Mouse (Mus musculus): ENCODE measurements at regions not wholly inside any gene's neighbourhood (a gene's known extent, or its start where the extent isn't known, plus 50 kb on each side); places are given as distances from the start of the nearest gene placed in this dataset.

GRCm38 (mm10) chr7:129980501-129980900 is 388.8 kb downstream of the Wdr11 start:
- H3K36me3 ChIP-seq (ENCODE audit: control insufficient read depth, insufficient read depth, low read length), result no peaks in the 10 kb centered on the region
- H3K4me1 ChIP-seq (ENCODE audit: control insufficient read depth, insufficient read depth, low read length), result peaks cover 2% of the 10 kb centered on the region; the same call in 1 of the 2 replicates
- no peak overlapping the region for H3K4me3 ChIP-seq (ENCODE audit: control insufficient read depth, low read depth, low read length)
- H3K27me3 ChIP-seq (ENCODE audit: control insufficient read depth, insufficient read depth, low read length), result no peaks in the 10 kb centered on the region
- TF ChIP-seq CTCF (IDR thresholded peaks at IDR 0.05; ENCODE audit: control insufficient read depth, insufficient read depth, insufficient replicate concordance, low read depth, low read length) (no peak), POLR2A (IDR thresholded peaks at IDR 0.05; ENCODE audit: control insufficient read depth, low read depth, low read length) (no peak)
- H3K27ac ChIP-seq (ENCODE audit: control insufficient read depth, insufficient read depth, low read depth, low read length), result no peak overlapping the region

GRCm38 (mm10) chr7:129982411-129982810 is 390.7 kb downstream of the Wdr11 start:
- no peak overlapping the region for H3K27ac ChIP-seq (ENCODE audit: control insufficient read depth, insufficient read depth, low read depth, low read length)
- H3K36me3 ChIP-seq (ENCODE audit: control insufficient read depth, insufficient read depth, low read length), result no peaks in the 10 kb centered on the region
- H3K4me3 ChIP-seq (ENCODE audit: control insufficient read depth, low read depth, low read length), result no peak overlapping the region
- H3K27me3 ChIP-seq (ENCODE audit: control insufficient read depth, insufficient read depth, low read length), result no peaks in the 10 kb centered on the region
- TF ChIP-seq POLR2A (IDR thresholded peaks at IDR 0.05; ENCODE audit: control insufficient read depth, low read depth, low read length), result no peak
- TF ChIP-seq CTCF (IDR thresholded peaks at IDR 0.05; ENCODE audit: control insufficient read depth, insufficient read depth, insufficient replicate concordance, low read depth, low read length), result no peak
- H3K4me1 ChIP-seq (ENCODE audit: control insufficient read depth, insufficient read depth, low read length), result no peaks in the 10 kb centered on the region

DNA sequence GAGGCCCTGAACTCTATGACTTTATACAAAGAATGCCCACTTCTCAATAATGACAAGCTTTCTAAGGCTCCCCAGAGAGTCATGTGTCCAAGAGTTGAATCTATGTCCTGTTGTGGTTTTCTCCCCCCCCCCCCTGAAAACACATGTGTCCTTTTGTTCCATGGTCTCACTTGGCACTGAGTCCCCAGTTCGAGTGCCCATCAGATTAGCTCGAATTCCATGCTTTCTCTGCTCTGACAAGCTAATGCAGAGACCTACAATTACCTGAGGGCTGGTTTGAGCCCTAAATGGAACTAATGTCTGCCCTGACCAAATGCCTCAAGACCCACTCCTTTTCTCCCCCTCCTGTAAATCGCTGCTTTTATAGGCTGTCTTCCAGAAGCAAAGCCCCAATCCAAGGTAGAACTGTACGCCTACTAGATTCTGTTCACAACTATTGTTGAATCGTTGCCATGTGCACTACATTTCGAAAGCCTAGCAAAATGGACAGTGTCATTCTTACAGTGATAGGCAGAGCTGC is 392.0 kb downstream of the Wdr11 start:
- H3K4me3 ChIP-seq (ENCODE audit: control insufficient read depth, low read depth, low read length), result no peak overlapping the region
- no peak overlapping the region for H3K27ac ChIP-seq (ENCODE audit: control insufficient read depth, insufficient read depth, low read depth, low read length)
- no peaks in the 10 kb centered on the region for H3K27me3 ChIP-seq (ENCODE audit: control insufficient read depth, insufficient read depth, low read length)
- TF ChIP-seq CTCF (IDR thresholded peaks at IDR 0.05; ENCODE audit: control insufficient read depth, insufficient read depth, insufficient replicate concordance, low read depth, low read length), result no peak
- no peak for TF ChIP-seq POLR2A (IDR thresholded peaks at IDR 0.05; ENCODE audit: control insufficient read depth, low read depth, low read length)
- H3K4me1 ChIP-seq (ENCODE audit: control insufficient read depth, insufficient read depth, low read length), result no peaks in the 10 kb centered on the region
- H3K36me3 ChIP-seq (ENCODE audit: control insufficient read depth, insufficient read depth, low read length), result no peaks in the 10 kb centered on the region

- no peaks in the 10 kb centered on the region for H3K27me3 ChIP-seq (ENCODE audit: control insufficient read depth, insufficient read depth, low read length)
Measured at GRCm38 (mm10) chr7:129984367-129984766, 392.7 kb downstream of the Wdr11 start.

GRCm38 (mm10) chr7:129987119-129987665 is 395.5 kb downstream of the Wdr11 start:
- H3K27me3 ChIP-seq (ENCODE audit: control insufficient read depth, insufficient read depth, low read length), result no peaks in the 10 kb centered on the region
- H3K27ac ChIP-seq (ENCODE audit: control insufficient read depth, insufficient read depth, low read depth, low read length), result no peak overlapping the region
- H3K4me3 ChIP-seq (ENCODE audit: control insufficient read depth, low read depth, low read length), result no peak overlapping the region
- H3K36me3 ChIP-seq (ENCODE audit: control insufficient read depth, insufficient read depth, low read length), result no peaks in the 10 kb centered on the region
- H3K4me1 ChIP-seq (ENCODE audit: control insufficient read depth, insufficient read depth, low read length), result no peaks in the 10 kb centered on the region
- no peak for TF ChIP-seq CTCF (IDR thresholded peaks at IDR 0.05; ENCODE audit: control insufficient read depth, insufficient read depth, insufficient replicate concordance, low read depth, low read length)
- no peak for TF ChIP-seq POLR2A (IDR thresholded peaks at IDR 0.05; ENCODE audit: control insufficient read depth, low read depth, low read length)

More at GRCm38 (mm10) chr7:129984367-129984766, 392.7 kb downstream of the Wdr11 start:
- H3K4me1 ChIP-seq (ENCODE audit: control insufficient read depth, insufficient read depth, low read length), result no peaks in the 10 kb centered on the region
- no peak overlapping the region for H3K27ac ChIP-seq (ENCODE audit: control insufficient read depth, insufficient read depth, low read depth, low read length)
- no peaks in the 10 kb centered on the region for H3K36me3 ChIP-seq (ENCODE audit: control insufficient read depth, insufficient read depth, low read length)
- H3K4me3 ChIP-seq (ENCODE audit: control insufficient read depth, low read depth, low read length), result no peak overlapping the region
- TF ChIP-seq POLR2A (IDR thresholded peaks at IDR 0.05; ENCODE audit: control insufficient read depth, low read depth, low read length) (no peak), CTCF (IDR thresholded peaks at IDR 0.05; ENCODE audit: control insufficient read depth, insufficient read depth, insufficient replicate concordance, low read depth, low read length) (no peak)

DNA sequence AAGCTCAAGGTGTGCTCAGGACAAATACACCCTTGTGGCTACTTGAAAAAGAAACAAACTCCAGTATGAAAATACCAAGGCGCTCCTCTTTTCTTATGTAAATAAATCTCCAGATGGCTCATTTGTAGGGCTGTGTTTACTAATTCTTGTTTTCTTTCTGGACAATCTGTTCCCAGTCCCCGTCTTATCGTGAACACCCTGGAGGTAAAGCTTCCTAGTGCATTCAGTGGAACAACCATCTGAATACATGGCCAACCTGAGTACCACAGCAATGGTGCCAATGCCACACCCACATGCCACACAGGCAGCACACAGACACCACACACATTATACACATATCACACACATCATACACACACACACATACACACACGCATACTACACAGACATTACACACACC is 396.1 kb downstream of the Wdr11 start:
- Histone ChIP-seq H3K4me1 (ENCODE audit: control insufficient read depth, insufficient read depth, low read length) (no peaks in the 10 kb centered on the region), H3K27me3 (ENCODE audit: control insufficient read depth, insufficient read depth, low read length) (no peaks in the 10 kb centered on the region), H3K27ac (ENCODE audit: control insufficient read depth, insufficient read depth, low read depth, low read length) (no peak overlapping the region), H3K4me3 (ENCODE audit: control insufficient read depth, low read depth, low read length) (no peak overlapping the region), H3K36me3 (ENCODE audit: control insufficient read depth, insufficient read depth, low read length) (no peaks in the 10 kb centered on the region)
- TF ChIP-seq CTCF (IDR thresholded peaks at IDR 0.05; ENCODE audit: control insufficient read depth, insufficient read depth, insufficient replicate concordance, low read depth, low read length) (no peak), POLR2A (IDR thresholded peaks at IDR 0.05; ENCODE audit: control insufficient read depth, low read depth, low read length) (no peak)

GRCm38 (mm10) chr7:129993446-129994223 is 402.0 kb downstream of the Wdr11 start:
- no peaks in the 10 kb centered on the region for H3K36me3 ChIP-seq (ENCODE audit: control insufficient read depth, insufficient read depth, low read length)
- H3K27ac ChIP-seq (ENCODE audit: control insufficient read depth, insufficient read depth, low read depth, low read length), result no peak overlapping the region
- no peaks in the 10 kb centered on the region for H3K4me1 ChIP-seq (ENCODE audit: control insufficient read depth, insufficient read depth, low read length)
- no peak overlapping the region for H3K4me3 ChIP-seq (ENCODE audit: control insufficient read depth, low read depth, low read length)
- H3K27me3 ChIP-seq (ENCODE audit: control insufficient read depth, insufficient read depth, low read length), result no peaks in the 10 kb centered on the region
- TF ChIP-seq POLR2A (IDR thresholded peaks at IDR 0.05; ENCODE audit: control insufficient read depth, low read depth, low read length), result no peak
- no peak for TF ChIP-seq CTCF (IDR thresholded peaks at IDR 0.05; ENCODE audit: control insufficient read depth, insufficient read depth, insufficient replicate concordance, low read depth, low read length)
